Mouse (Mus musculus) MEL (cell line): ENCODE data around the gene Noa1. TPM values are rescaled to one million over a fixed set of nuclear protein-coding genes. Genes with fewer than 3 reads are reported as not detected.

Experiments used
- DNase-seq: peaks from one replicate; pipeline ENCODE4 v3.0.0; 2011; ENCODE audit warnings: low read depth, low spot score
- H3K27ac ChIP-seq: 2 replicates; pipeline ENCODE4 v1.5.1; 2012; ENCODE audit warnings: low read depth, mild to moderate bottlenecking, control low read depth, low read length, moderate library complexity; ENCODE audit not compliant: control insufficient read depth
- H3K27me3 ChIP-seq, 2 experiments: fragments of 150-350 bp in 1 of 2; sonication (generic) in 1 of 2; 2 replicates each; pipeline ENCODE4 v1.6.1; 2012; ENCODE audit warnings: low read length in 2 of 2, mild to moderate bottlenecking in 2 of 2, improper control_type of control experiment in 1 of 2, moderate library complexity in 1 of 2; ENCODE audit not compliant: insufficient read depth in 2 of 2, control insufficient read depth in 1 of 2
- H3K36me3 ChIP-seq, 2 experiments: 2 replicates each; pipeline ENCODE4 v1.6.1; 2012 to 2014; ENCODE audit warnings: low read length in 2 of 2, improper control_type of control experiment in 1 of 2, inconsistent platforms in 1 of 2, mild to moderate bottlenecking in 1 of 2; ENCODE audit not compliant: insufficient read depth in 2 of 2, control insufficient read depth in 1 of 2
- H3K4me1 ChIP-seq, 2 experiments: fragments of 150-350 bp in 1 of 2; sonication (generic) in 1 of 2; 2 replicates each; pipeline ENCODE4 v1.6.1; 2012; ENCODE audit warnings: low read length in 2 of 2, improper control_type of control experiment in 1 of 2, mild to moderate bottlenecking in 1 of 2; ENCODE audit not compliant: insufficient read depth in 2 of 2, control insufficient read depth in 1 of 2
- H3K4me3 ChIP-seq, 2 experiments: fragments of 150-350 bp in 1 of 2; sonication (generic) in 1 of 2; 2 replicates each; pipeline ENCODE4 v1.5.1; 2012; ENCODE audit warnings: low read depth in 2 of 2, low read length in 2 of 2, mild to moderate bottlenecking in 2 of 2, moderate library complexity in 2 of 2, control low read depth in 1 of 2, improper control_type of control experiment in 1 of 2; ENCODE audit not compliant: control insufficient read depth in 1 of 2, insufficient read depth in 1 of 2
- H3K79me2 ChIP-seq: 2 replicates; pipeline ENCODE4 v1.6.1; 2012; ENCODE audit warnings: mild to moderate bottlenecking, low read length, moderate library complexity; ENCODE audit not compliant: control insufficient read depth, poor library complexity, insufficient read depth
- H3K9ac ChIP-seq: 2 replicates; pipeline ENCODE4 v1.6.1; 2012; ENCODE audit warnings: low read depth, mild to moderate bottlenecking, control low read depth, low read length, moderate library complexity; ENCODE audit not compliant: control insufficient read depth, poor library complexity, severe bottlenecking
- H3K9me3 ChIP-seq: fragments of 150-350 bp; sonication (generic); replicated peaks from 2 replicates; pipeline ENCODE4 v1.6.1; 2012; ENCODE audit warnings: mild to moderate bottlenecking, low read length, improper control_type of control experiment, moderate library complexity; ENCODE audit not compliant: insufficient read depth
- CHD1 ChIP-seq: IDR thresholded peaks from 2 replicates; pipeline ENCODE4 v1.6.1; 2012; ENCODE audit warnings: low read depth, mild to moderate bottlenecking, inconsistent platforms, low read length, improper control_type of control experiment
- ELF1 ChIP-seq: IDR thresholded peaks from 2 replicates; pipeline ENCODE4 v1.6.1; 2014; ENCODE audit warnings: low read depth, mild to moderate bottlenecking, inconsistent platforms, low read length, improper control_type of control experiment, moderate library complexity
- GABPA ChIP-seq: IDR thresholded peaks from 2 replicates; pipeline ENCODE4 v1.6.1; 2012; ENCODE audit warnings: low read depth, mild to moderate bottlenecking, inconsistent platforms, low read length, improper control_type of control experiment, moderate library complexity
- HCFC1 ChIP-seq: IDR thresholded peaks from 2 replicates; pipeline ENCODE4 v1.6.1; 2012; ENCODE audit warnings: low read depth, mild to moderate bottlenecking, inconsistent platforms, low read length, improper control_type of control experiment, moderate library complexity
- KAT2A ChIP-seq: conservative IDR thresholded peaks from 2 replicates; pipeline ENCODE4 v1.6.1; 2012; ENCODE audit warnings: low read depth, low read length, improper control_type of control experiment, inconsistent platforms
- MAFK ChIP-seq: IDR thresholded peaks from 2 replicates; pipeline ENCODE4 v1.6.1; 2011; ENCODE audit warnings: low read depth, mild to moderate bottlenecking, low read length, improper control_type of control experiment, borderline replicate concordance
- MAZ ChIP-seq: IDR thresholded peaks from 2 replicates; pipeline ENCODE4 v1.6.1; 2012; ENCODE audit warnings: low read depth, mild to moderate bottlenecking, inconsistent platforms, low read length, improper control_type of control experiment
- POLR2A ChIP-seq, 2 experiments: IDR thresholded peaks; 2 replicates each; pipeline ENCODE4 v1.6.1; 2011 to 2012; ENCODE audit warnings: low read length in 2 of 2, mild to moderate bottlenecking in 2 of 2, control low read depth in 1 of 2, improper control_type of control experiment in 1 of 2, low read depth in 1 of 2, moderate library complexity in 1 of 2; ENCODE audit not compliant: control insufficient read depth in 1 of 2, insufficient read depth in 1 of 2, poor library complexity in 1 of 2
- ZC3H11A ChIP-seq: IDR thresholded peaks from 2 replicates; pipeline ENCODE4 v1.6.1; 2012; ENCODE audit warnings: low read depth, mild to moderate bottlenecking, inconsistent platforms, low read length, improper control_type of control experiment
- ZKSCAN1 ChIP-seq: IDR thresholded peaks from 2 replicates; pipeline ENCODE4 v1.6.1; 2012; ENCODE audit warnings: low read depth, mild to moderate bottlenecking, inconsistent platforms, low read length, improper control_type of control experiment, moderate library complexity
- ZNF384 ChIP-seq: IDR thresholded peaks from 2 replicates; pipeline ENCODE4 v1.6.1; 2012; ENCODE audit warnings: low read depth, mild to moderate bottlenecking, inconsistent platforms, low read length, improper control_type of control experiment
- polyA plus RNA-seq, 2 experiments: library from polyadenylated mRNA; stranded (reverse) in 1 of 2; unstranded in 1 of 2; fragments of >175 nt in 1 of 2; fragments of >200 nt in 1 of 2; gene quantifications; 2 replicates each; pipeline versions ENCODE4 v1.2.1 to v1.2.4; 2012; ENCODE audit warnings: low replicate concordance in 2 of 2, low read depth in 1 of 2; ENCODE audit not compliant: insufficient read length in 2 of 2, insufficient read depth in 1 of 2, missing spikeins in 1 of 2
- total RNA-seq: library from RNA; depleted of rRNA; stranded (reverse); fragments of 300-350 nt; gene quantifications from 2 replicates; pipeline ENCODE4 v1.2.3, GENCODE M21; 2012

The Noa1 gene
- total and polyA plus RNA-seq, 3 experiments, result 52.4 to 265 (median 96.2) TPM

GRCm38 (mm10) chr5:77251656-77252055 lies 58.2 kb downstream of the Noa1 start:
- no peaks in the 10 kb centered on the region for H3K79me2 ChIP-seq
- peaks cover 8% of the 10 kb centered on the region in 2 experiments for H3K27me3 ChIP-seq
- no peaks in the 10 kb centered on the region; a peak in 1 of 4 replicates for H3K4me1 ChIP-seq
- H3K36me3 ChIP-seq, result no peaks in the 10 kb centered on the region
- H3K9ac ChIP-seq, result no peak overlapping the region
- H3K4me3 ChIP-seq, result no peak overlapping the region
- no peak for DNase-seq
- TF ChIP-seq ZKSCAN1 (no peak), ELF1 (no peak), CHD1 (no peak), POLR2A (IDR thresholded peaks at IDR 0.05; ENCODE audit: control insufficient read depth in 1 of 2, insufficient read depth in 1 of 2, low read depth in 1 of 2, low read length in 2 of 2, poor library complexity in 1 of 2) (no peak), ZC3H11A (no peak)
- H3K9me3 ChIP-seq, result no peaks in the 10 kb centered on the region
- H3K27ac ChIP-seq, result no peak overlapping the region

GRCm38 (mm10) chr5:77250083-77250482 lies 59.8 kb downstream of the Noa1 start:
- TF ChIP-seq ZNF384, result no peak
- no peak for TF ChIP-seq KAT2A
- TF ChIP-seq MAZ, result no peak

GRCm38 (mm10) chr5:77245787-77246671 lies 63.9 kb downstream of the Noa1 start:
- H3K4me1 ChIP-seq, result no peaks in the 10 kb centered on the region
- no peak for DNase-seq
- H3K9me3 ChIP-seq, result no peaks in the 10 kb centered on the region
- no peaks in the 10 kb centered on the region for H3K36me3 ChIP-seq
- TF ChIP-seq HCFC1, result no peak
- no peak for TF ChIP-seq MAFK
- no peak for TF ChIP-seq GABPA
- H3K79me2 ChIP-seq, result no peaks in the 10 kb centered on the region
- peaks cover 10 to 12% of the 10 kb centered on the region in 2 experiments for H3K27me3 ChIP-seq
- no peak overlapping the region for H3K27ac ChIP-seq
- no peak overlapping the region for H3K4me3 ChIP-seq
- H3K9ac ChIP-seq, result no peak overlapping the region

More at GRCm38 (mm10) chr5:77250083-77250482, 59.8 kb downstream of the Noa1 start:
- no peaks in the 10 kb centered on the region for H3K36me3 ChIP-seq
- no peaks in the 10 kb centered on the region for H3K79me2 ChIP-seq
- no peaks in the 10 kb centered on the region for H3K9me3 ChIP-seq
- DNase-seq, result no peak
- no peaks in the 10 kb centered on the region; a peak in 1 of 4 replicates for H3K4me1 ChIP-seq
- peaks cover 8% of the 10 kb centered on the region in 2 experiments for H3K27me3 ChIP-seq
- no peak overlapping the region for H3K9ac ChIP-seq
- no peak overlapping the region for H3K27ac ChIP-seq
- no peak overlapping the region for H3K4me3 ChIP-seq
